Mouse (Mus musculus) spleen, postnatal 36 days (tissue): ENCODE results near the gene Gm20388.
A peak's percentile ranks its signal among the peaks of the same experiment; 100 is the strongest.

Experiments
- DNase-seq, 2 experiments: peaks; one replicate each; pipeline ENCODE4 v3.0.0; 2022; ENCODE audit warnings: low spot score in 2 of 2, mixed read lengths in 1 of 2

Gene Gm20388

GRCm38 (mm10) chr8:120673298-120673697, 762.7 kb downstream of the Gm20388 start:
- DNase-seq = no peak

GRCm38 (mm10) chr8:120675718-120676117, 765.1 kb downstream of the Gm20388 start:
- no peak for DNase-seq

GRCm38 (mm10) chr8:120678447-120678846, 767.8 kb downstream of the Gm20388 start:
- peak; percentile 67 to 78 for DNase-seq

- no peak for DNase-seq
Observed at GRCm38 (mm10) chr8:120679629-120680387, 769.2 kb downstream of the Gm20388 start.

GRCm38 (mm10) chr8:120680405-120680804, 769.8 kb downstream of the Gm20388 start:
- DNase-seq = peak in 1 of 2 experiments; percentile 39

- peak in 1 of 2 experiments; percentile 32 for DNase-seq
Observed at GRCm38 (mm10) chr8:120681113-120681512, 770.5 kb downstream of the Gm20388 start.

DNA sequence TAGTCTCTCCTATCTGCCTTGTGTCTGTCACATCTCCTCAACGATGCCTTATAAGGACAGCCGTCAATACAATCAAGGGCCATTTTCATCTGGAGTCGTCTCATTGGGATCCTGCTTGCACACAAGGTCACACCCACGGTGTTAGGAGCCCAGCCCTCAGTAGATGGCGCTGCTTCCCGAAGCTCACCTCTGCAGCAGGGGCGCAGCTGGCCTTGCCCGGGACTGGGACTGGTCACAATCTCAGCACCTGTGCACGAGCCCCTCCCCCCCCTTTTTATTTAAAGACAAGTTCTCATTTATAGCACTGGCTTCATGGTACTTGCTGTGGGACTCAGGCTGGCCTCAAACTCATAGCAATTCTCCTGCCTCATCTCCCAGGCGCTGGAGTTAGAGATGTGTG, 773.0 kb downstream of the Gm20388 start:
- peak; percentile 81 to 83 for DNase-seq

DNA sequence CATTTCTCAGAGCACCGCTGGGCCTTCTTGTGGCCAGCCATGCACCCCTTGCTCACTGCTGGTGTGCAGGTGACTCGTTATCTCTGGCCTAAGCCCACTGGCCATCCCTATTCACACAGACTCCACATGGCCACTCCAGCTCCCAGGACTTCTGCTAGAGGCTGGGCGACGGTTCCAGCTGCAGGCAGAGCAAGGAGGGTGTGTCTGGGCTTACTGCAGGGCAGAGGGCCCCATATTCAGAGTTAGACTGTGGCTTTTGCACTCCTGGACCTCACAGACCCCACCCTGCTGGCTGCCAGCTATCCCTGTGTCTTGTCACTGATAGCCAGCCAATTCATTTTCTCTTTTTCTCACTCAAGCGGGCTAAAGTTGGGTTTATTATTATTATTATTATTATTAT, 773.4 kb downstream of the Gm20388 start:
- DNase-seq = no peak

- DNase-seq = peak in 1 of 2 experiments; percentile 42
Observed at GRCm38 (mm10) chr8:120685097-120685496, 774.5 kb downstream of the Gm20388 start.

GRCm38 (mm10) chr8:120685591-120685990, 775.0 kb downstream of the Gm20388 start:
- no peak for DNase-seq

- peak in 1 of 2 experiments; percentile 35 for DNase-seq
Observed at GRCm38 (mm10) chr8:120686051-120686450, 775.4 kb downstream of the Gm20388 start.

DNA sequence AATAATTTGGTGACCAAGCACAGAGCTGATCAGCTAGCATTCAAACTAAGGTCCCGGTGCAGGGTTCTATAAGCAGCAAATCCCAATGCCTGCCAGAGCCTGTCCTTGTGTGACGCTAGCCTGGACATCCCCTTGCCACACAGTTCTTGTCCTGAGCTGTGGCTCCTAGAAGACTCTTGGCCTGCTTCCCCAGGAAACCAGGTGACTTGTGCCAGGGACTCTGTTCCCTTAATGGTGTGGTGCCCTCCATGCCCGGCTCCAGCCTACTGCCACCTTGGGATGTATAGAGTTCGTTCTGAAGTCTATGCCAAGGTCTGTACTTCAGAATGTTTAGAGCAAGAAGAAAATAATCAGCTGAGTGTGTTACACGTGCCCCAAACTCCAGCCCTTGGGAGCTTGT, 775.9 kb downstream of the Gm20388 start:
- DNase-seq = no peak

DNA sequence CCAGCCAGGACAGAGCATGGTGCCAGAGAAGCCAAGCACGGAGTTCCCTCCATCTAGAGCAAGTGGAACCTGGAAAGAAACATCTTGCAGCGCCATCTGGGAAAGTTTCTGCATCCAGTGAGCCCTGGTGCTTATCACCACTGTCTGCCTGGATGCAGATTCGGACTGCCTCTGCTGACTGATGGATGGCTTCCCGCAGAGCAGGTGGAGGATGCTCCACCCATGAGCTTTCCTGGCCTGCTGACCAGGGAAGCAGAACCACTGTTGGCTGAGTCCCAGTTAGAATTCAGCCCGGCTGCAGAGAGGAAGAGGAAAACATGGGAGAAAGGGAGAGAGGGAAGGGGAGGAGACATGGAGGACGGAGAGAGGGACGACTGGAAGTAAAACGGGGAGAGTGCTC, 777.1 kb downstream of the Gm20388 start:
- DNase-seq = no peak

- DNase-seq = no peak
Observed at GRCm38 (mm10) chr8:120688511-120688910, 777.9 kb downstream of the Gm20388 start.

- DNase-seq = no peak
Observed at GRCm38 (mm10) chr8:120692934-120693333, 782.3 kb downstream of the Gm20388 start.

GRCm38 (mm10) chr8:120693861-120694493, 783.3 kb downstream of the Gm20388 start:
- no peak for DNase-seq

GRCm38 (mm10) chr8:120696401-120697153, 785.9 kb downstream of the Gm20388 start:
- no peak for DNase-seq

GRCm38 (mm10) chr8:120697154-120697978, 786.7 kb downstream of the Gm20388 start:
- DNase-seq = peak; percentile 52 to 54

- no peak for DNase-seq
Observed at GRCm38 (mm10) chr8:120697979-120698272, 787.3 kb downstream of the Gm20388 start.

DNA sequence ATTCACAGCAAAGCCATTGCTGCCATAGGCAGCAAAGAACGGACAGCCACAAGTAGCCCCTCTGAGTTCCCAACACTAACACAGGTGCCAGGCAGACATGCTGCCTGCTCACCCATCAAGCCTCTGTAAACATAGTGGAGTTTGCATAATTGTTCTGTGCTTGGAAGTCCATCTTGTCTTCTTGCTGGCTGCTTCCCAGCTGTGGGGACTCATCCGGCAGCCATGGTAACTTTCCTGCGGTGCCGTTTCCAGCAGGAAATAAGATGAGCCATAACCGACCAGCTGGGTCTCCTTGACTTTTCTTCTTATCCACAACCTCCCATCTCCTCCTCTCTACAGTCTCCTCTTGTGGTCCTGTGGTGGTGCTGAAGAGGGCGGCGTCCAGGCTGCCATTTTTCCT, 787.8 kb downstream of the Gm20388 start:
- DNase-seq = no peak

- no peak for DNase-seq
Observed at GRCm38 (mm10) chr8:120699079-120699478, 788.4 kb downstream of the Gm20388 start.

DNA sequence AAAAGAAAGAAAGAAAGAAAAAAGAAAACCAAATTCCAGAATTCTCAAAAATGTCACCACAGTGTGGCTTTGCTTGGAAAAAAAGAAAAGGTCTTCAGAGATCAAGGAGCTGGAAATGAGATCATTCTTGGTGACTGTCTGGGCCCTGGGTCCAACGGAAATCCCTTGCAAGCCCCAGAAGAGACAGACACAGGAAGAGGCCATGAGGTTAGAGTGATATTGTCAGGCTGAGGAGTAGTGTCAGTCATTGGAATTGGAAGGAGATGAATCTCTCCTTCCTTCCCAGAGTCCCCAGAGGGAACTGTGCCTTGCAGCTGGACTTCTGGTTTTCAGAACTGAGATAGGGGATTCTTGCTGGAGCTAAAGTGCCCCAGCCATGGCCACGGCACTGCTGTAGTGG, 788.9 kb downstream of the Gm20388 start:
- DNase-seq = no peak
